Mouse (Mus musculus) testis, postnatal 14 days (tissue): ENCODE results near the gene Papln.

ENCODE experiments used
- DNase-seq: peaks from one replicate; pipeline ENCODE4 v3.0.0; 2021; ENCODE audit warnings: low spot score

Papln gene

DNA sequence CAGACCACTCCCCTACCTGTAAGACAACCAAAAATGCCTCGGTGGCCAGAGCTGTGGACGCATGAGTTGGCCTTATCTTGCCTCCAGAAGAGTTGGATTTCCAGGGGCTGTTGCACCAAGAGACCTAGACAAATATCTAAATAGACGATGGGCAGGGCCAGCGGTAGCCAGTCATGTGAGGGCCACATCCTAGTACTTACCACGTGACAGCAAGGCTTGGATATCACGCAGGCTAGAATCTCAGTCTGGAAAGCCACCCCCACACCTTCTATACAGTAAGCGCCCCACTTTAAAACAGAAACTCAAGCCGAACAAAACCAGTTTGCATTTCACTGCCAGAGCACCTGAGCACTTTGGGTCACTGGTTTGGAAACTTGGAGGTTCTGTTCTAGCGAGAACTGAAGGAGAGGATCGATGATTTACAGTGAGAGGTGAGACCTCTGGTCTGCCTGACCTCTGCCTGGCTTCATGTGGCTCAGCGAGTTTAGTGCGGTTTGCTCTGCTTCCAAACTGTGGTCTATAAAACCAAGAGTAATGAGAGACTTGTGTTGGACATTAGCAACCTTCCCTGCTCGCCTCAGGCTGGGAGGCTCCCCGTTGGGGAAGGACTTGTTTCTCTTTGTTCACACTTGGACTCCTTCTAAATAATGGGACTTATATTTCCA, 4.9 kb downstream of the Papln start:
- DNase-seq: peak; percentile 4

DNA sequence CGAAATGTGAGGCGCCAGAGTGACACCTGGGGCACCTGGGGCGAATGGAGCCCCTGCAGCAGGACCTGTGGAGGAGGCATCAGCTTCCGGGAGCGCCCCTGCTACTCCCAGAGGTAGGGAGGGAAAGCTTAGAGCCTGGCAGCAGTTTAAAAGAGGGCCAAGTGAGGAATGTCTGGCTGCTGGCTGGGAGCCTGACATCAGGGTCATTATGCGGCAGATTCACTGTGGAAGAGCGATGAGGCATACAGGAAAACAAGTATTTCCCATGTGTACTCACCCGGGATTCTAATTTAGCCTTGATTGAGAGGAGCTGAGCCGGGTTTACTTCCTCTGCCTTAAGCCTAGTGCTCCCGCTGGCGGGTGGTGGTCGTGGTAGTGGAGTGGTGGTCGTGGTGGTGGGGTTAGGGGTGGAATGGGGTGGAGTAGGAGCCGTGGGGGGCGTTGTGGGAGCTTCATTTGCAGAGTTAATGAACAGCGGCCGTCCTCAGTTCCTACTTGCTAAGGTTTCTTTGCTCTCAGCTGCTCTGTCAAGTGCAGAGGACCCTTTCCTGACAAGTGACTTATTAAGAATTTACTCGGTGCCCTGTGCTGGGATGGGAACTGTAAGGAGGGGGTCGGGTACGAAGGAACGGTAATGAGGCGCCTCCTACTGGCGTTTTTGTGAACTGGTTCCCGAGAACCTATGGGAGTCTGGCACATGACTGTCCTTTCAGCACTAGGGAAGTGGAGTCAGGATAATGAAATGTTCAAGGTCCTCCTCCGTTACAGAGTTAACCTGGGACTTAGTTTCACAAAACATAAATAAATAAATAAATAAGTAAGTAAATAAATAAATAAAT, 7.2 kb downstream of the Papln start:
- DNase-seq: peak; percentile 60

GRCm38 (mm10) chr12:83775621-83776020, 12.2 kb downstream of the Papln start:
- no peak for DNase-seq

DNA sequence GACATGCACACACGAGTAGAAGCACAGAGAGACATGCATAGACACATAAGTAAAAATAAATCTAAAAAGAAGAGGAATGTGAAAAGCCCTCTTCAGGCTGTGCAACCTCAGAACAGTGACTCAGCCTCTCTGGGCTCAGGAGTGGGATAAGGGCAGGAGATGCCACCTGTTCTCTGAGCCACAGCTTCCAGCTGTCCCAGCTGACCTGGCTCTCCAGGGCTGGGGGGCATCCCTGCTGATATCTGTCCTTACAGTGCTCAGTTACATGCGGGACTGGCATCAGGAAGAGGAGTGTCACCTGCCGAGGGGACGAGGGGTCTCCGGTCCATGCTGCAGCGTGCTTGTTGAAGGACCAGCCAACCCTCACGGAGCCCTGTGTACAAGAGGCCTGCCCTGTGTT, 13.3 kb downstream of the Papln start:
- peak; percentile 3 for DNase-seq

DNA sequence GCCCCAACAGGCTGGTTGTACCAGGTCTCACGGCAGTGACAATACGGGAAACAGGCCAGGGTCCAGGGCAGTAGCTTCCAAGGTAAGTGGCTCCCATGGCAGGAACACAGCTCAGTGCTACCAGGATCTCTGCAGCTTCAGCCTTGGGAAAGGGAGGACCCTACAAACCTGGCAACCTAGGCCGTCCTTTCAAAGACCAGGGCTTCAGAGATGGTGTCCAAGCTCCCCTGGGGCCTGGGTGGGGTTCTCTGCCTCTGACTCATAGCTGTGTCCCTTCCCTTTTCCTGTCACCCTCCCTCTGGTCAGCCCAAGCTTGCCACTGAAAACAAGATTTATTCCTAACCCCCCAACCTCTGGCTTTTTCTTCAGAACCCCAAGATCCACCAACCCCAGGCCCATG, 16.7 kb downstream of the Papln start:
- no peak for DNase-seq

DNA sequence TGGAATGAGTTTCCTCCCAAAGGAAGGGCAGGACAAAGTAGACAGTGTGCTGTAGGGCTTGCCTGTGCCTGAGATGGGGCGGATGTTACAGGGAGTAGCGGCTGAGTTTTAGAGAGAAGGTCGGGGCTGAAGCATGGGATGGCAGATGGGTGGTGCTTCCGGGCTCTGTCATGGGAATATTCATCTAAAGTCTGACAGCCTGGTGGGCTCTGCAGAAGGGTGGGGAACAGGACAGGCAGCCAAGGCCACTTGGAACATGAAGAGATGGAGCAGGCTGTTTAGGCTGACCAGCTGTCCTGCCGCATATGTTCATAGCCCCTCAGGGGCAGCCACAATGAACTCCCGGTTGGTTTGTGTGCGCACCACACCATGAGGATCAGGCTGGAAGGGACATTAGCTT, 17.8 kb downstream of the Papln start:
- no peak for DNase-seq

- no peak for DNase-seq
These were observed 18.3 kb downstream of the Papln start for GRCm38 (mm10) chr12:83781640-83782278.

- DNase-seq: no peak
These were observed 19.2 kb downstream of the Papln start for GRCm38 (mm10) chr12:83782669-83783068.

DNA sequence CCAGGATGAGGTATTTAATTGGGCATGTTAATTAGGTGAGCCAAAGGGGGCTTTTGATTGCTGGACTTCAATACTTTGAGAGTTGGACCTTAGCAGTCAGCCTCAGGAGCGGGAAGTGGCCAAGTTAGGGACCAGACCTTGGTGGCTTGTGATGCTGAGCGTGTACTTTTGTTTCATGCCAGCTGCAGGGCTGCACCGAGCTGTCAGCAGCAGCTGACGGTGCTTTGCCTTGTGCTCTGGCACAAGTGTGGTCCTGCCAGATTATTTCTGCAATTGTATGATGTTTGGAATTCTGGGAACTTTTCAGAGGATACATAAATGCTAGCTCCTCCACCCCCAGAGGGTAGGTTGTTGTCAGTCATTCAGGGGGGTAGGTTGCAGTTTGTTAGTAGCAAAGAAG, 21.9 kb downstream of the Papln start:
- DNase-seq: no peak

- no peak for DNase-seq
These were observed 25.8 kb downstream of the Papln start for GRCm38 (mm10) chr12:83789051-83789780.

DNA sequence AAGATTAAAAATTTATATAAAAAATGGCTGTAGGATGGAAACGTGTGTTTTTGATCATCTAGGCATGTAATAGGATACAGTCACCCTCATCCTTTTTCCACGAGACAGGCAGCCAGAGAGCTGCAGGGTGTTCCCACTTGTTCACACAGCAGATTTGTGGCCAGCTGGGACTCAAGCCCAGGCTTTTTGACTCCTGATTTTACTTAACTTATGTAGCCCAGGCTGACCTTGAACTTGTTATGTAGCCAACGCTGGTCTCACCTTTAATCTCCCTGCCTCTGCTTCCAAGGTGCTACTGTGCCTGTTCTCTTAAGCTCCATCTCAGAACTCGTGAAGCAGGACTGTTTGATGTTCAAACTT, 26.3 kb downstream of the Papln start:
- no peak for DNase-seq

DNA sequence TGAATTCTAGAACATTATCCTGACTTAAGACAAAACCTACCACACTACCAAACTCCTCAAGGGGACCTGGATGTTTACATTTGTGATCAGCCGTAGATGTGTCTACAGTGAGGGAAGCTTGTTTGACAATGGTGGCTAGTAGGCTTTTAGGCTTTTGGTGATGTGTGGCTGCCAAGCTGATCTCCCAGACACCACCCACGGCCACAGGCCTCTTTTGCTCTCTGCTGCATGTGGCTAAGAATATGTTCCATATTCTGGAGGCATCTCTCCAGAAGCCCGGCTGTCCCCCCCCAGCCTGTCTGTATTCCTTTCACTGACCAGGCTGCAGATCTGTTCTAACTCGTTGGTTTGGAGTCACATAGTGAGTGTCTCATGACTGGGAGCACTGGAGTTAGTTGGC, 27.3 kb downstream of the Papln start:
- DNase-seq: no peak

GRCm38 (mm10) chr12:83791737-83792136, 28.3 kb downstream of the Papln start:
- DNase-seq: no peak

DNA sequence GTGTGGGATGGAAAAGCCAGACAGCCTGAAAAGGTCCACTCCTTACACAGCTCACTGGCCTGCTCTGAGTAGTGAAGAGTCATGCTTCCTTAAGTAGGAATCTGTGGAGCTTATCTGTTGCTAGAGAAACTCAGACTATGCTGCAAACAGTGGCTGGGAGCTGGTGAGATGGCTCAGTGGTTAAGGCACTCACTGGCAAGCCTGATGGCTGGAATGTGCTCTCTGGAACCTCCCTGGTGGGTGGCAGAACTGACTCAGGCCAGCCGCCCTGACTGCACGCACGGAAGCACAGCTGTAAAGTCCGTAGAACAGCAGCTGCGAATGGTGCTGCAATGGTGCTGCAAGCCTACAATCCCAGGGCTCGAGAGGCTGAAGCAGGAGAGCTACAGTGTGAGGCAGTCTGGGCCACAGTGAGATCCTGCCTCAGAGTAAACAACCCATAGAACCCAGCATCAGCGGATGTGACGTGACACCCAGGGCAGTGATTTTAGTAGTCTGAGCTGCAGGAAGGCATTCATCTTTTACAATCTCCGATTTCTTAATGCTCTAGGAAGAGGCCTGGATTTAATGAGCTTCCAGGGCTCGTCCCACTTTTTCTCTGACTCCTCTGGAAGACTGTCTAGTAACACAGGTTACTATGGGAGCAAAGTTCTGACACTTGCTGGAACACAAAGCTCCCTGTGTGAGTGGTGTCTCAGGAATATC, 29.4 kb downstream of the Papln start:
- no peak for DNase-seq

DNA sequence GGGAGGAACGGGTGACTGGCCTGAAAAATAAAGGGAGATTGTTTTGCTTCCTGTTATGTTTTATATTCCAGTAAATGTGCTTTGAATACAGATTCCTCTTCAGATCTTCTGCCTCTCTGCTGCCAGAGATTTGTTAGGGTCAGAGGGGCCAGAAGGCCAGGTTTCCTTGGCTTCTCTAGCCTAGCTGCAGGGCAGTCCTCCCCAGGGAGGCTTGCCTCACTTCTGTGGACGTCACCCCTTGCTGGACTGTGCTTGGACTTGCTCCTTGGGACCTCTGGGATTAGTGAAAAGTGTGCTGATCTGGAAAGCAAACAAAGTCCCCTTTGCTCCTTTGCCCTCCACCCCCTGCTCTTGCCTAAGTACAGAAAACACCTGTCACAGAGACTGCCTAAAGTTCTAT, 31.6 kb downstream of the Papln start:
- DNase-seq: no peak

DNA sequence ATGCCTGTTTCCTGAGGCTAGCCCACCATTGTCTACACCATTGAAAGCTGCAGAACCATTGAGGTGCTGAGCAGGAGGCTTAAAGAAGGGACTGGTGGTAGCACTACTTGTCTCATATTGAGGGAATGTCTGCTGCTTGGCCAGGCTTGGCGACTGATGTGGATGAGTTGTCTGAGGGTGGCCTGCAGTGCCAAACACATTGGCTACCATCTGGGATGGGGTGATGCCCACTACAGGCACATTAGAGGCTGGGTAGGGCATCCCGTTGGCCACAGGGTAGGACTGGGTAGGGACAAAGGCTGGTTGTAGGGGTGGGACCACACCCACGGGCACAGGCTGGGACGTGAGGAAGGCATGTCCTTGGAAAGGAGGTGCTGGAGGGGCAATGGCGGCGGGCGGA, 32.2 kb downstream of the Papln start:
- DNase-seq: no peak

- DNase-seq: no peak
These were observed 34.9 kb downstream of the Papln start for GRCm38 (mm10) chr12:83798313-83798712.

- DNase-seq: no peak
These were observed 37.5 kb downstream of the Papln start for GRCm38 (mm10) chr12:83800943-83801342.

- no peak for DNase-seq
These were observed 40.2 kb downstream of the Papln start for GRCm38 (mm10) chr12:83803641-83804040.

- no peak for DNase-seq
These were observed 48.5 kb downstream of the Papln start for GRCm38 (mm10) chr12:83811901-83812300.

GRCm38 (mm10) chr12:83816616-83817015, 53.2 kb downstream of the Papln start:
- DNase-seq: no peak

DNA sequence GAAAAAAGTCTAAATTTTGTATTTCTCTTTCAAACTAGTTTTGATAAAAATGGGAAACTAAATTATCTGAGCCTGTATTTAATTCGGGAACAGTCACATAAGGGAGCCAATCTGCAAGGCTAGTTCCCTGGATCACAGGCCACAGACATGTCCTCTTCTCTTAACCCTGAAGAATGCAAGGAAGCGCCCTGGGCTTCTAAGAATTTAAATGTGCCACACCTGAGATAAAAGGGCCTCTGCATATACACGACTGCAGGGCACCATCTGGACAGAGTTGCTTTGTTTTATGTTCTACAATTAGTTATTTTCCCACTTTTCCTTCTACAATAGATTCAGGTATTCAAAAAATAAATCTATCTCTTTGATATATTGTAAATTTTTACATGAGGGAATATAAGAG, 67.0 kb downstream of the Papln start:
- DNase-seq: no peak
